Mouse (Mus musculus) adrenal gland, postnatal 36 days (tissue): ENCODE data around the gene Itgb7. TPM values are rescaled to one million over a fixed set of nuclear protein-coding genes. Genes with fewer than 3 reads are reported as not detected.
A peak's percentile ranks its signal among the peaks of the same experiment; 100 is the strongest.

Source experiments
- DNase-seq, 2 experiments: peaks; one replicate each; pipeline ENCODE4 v3.0.0; 2021; ENCODE audit warnings: mixed read lengths in 1 of 2
- total RNA-seq, 2 experiments: library from RNA; stranded (reverse); gene quantifications; 2 replicates each; pipeline ENCODE4 v1.2.3; 2021

The Itgb7 gene
- total RNA-seq, 2 experiments from 2014 or later: 1.5 to 2.9 TPM

DNA sequence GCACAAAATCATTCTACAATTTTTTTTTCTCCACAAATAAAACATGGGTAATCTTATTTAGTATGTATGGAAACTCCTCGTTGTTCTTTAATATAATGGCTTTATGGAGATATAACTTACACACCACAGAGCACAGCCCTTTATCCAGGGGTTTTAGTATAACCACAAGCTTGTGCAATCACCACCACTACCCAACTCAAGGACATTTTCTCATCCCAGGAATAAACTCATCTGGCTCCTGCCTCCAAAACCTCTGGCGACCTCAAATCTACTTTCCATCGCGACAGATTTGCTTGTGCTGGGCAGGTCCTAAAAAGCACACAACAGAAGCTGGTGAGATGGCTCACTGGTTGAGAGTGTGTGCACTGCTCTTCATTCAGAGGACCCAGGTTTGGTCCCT, 38.1 kb downstream of the Itgb7 start:
- DNase-seq: no peak

DNA sequence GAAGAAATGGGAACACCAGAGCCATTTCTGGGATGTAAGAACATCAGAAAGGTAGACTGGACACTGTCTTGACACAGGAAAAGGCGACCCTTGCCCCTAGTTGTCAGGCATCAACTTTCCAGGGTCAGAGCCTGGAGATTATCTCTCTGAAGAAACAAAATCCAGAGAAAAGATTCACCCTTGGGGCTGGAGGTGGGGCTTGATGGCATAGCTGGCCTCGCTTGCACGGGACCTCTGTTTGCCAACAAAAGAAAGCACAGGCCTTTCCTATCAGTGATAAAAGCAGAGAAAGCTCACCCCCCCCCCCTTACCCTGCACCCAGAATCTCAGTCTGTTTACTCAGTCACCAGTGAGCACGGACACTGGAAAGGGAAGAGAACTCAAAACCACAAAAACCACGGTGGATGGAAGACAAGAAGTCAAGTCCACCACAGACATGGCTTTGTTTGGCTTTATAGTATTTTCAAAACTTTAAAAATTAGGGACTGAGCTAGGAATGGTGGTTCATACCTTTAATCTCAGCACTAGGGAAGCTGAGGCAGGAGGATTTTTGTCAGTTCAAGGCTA, 38.8 kb downstream of the Itgb7 start:
- DNase-seq: no peak

DNA sequence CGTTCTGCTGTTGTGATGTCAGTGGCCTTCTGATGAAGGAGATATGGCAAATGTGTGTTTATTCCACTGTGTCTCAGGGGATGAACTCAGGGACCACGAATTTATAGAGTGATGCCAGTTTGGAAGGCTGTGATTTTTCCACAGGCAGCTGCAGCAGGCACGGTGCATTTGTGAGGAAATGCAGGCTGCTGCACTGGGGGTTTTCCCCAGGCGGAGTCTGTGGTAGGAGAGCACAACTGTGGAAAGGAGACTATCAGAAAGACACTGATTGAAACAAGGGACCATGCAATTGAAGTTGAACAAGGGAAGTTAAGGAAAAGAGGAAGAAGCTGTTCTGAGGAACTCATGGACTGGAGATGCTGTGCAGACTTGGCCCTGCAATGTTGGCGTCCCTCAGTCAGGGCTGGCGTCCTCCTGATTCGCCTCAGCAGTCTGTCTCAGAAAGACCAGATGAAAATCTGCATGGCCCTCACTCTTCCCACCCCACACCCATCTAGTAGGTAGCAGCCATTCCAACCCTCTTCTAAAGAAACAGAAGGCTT, 39.4 kb downstream of the Itgb7 start:
- no peak for DNase-seq

DNA sequence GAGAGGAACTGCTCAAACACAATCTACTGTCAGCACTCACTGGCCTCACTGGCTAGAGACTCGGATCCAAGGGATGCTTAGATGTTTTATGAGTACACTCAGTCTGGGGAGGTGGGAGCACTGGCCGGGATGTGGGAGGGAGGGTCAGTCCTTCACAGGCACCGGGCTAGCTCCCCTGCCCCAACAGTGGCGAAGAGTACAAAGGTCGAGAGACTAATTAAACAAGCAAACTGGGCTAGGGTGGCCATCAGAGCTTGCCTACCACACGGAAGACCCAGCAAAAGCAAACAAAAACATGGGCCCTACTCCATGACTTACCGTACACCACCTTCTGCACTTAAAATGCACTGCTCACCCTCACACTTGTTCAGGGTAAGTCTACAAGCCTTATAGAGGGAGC, 40.0 kb downstream of the Itgb7 start:
- DNase-seq: no peak

DNA sequence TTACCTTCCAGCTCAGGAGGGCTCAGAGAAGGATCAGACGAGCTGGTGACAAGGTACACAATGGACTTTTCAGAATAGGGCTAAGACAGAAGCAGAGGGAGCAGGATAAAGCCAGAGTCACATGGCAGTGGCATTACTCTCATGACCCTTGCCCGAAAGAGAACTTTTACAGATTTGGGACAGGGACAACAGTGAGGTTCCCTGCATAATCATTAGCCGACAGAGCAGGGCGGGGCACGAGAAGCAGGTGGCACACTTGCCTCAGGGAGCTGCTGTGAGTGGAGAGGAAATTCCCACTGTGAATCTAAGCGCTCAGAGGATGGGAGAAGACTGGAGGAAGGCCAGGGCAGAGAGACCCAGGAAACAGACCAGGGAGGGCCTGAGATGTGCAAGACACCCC, 42.9 kb downstream of the Itgb7 start:
- DNase-seq: no peak

DNA sequence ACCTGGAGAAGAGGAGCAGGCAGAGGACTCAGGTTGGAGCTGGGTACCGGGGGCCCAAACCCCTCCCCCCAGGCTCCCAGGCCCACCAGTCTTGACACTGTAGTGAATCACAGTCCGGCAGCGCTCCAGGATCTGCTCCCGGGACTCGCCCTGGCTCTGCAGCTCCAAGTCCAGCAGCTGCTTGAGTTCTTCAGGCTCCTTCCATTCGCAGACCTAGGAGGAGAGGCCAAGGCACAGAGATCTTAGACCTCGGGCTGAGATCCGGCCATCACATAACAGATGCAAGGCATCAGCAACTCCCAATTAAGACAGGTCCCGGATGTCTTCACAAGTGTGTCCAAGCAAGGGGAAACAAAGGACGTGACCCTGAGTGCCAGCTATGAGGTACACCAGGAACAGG, 43.6 kb downstream of the Itgb7 start:
- no peak for DNase-seq

DNA sequence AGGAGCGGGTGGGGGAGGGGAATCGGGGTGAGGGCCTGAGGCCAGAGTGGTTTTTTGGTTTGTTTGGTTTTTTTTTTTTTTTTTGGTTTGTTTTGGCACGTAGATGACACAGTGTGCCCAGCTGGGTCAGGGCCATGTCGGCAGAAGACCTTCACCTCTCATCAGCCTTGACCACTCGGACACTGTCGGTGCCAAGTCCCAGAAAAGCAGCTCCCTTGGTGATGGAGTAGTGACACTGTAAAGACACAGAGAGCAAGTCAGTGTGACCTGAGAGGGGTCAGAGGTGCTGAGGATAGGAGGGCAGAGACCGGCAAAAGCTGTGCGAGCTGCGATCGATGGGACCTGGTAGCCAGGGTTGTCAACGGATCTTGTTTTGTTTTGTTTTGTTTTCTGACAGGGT, 45.5 kb downstream of the Itgb7 start:
- DNase-seq: peak; percentile 46 to 58

DNA sequence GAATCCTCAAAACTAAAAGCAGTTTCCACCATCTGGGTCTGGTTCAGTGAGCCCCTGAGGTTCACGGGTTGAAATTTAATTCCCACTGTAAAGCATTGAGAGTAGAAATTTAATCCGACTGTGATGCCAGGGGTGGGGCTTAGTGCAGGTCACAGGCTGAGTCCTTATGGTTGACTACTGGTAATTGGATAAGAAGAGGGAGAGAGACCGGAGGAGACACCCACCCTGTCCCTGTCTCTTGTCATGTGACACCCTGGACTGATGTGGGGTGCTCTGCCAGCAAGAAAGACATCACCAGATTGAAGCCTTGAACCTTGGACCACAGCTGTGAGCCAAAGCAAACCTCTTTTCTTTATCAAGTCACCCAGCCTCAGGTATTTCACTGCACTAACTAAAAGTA, 48.7 kb downstream of the Itgb7 start:
- no peak for DNase-seq

DNA sequence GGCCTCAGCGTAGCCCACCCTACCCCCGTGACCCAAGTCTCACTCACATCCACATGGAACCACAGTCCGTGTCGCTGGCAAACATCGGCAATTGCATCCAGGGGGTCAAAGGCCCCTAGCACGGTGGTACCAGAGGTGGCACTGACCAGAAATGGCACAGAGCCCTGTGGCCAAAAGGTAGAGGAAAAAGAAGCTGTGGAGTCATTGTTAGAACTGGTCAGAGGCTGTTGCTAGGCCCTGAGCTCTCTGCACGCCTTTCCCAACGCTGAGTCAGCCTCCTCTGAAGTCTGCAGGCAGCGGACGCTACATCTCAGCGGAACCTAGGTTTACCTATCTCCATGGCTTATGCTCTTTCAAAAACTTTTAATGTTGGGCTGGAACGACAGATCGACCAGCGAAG, 51.8 kb downstream of the Itgb7 start:
- DNase-seq: no peak

DNA sequence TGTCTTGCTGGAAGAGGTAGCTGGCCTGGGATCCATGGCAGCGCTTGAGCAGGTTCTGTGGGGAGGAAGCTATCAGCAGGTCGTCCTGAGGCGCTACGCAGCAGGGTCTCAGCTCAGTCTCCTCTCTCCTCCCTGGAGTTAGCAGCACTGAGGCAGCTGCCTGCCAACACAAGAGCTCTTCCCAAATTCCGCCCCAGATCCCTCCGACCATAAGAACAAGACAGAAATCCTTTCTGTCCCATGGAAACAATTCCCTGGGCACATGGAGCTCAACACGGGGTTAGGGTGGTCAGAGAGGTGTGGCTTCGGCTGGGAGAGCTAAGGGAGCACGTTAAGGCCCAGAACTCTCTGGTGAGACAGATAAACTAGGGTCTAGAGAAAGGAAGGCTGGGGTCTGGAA, 52.6 kb downstream of the Itgb7 start:
- DNase-seq: no peak

DNA sequence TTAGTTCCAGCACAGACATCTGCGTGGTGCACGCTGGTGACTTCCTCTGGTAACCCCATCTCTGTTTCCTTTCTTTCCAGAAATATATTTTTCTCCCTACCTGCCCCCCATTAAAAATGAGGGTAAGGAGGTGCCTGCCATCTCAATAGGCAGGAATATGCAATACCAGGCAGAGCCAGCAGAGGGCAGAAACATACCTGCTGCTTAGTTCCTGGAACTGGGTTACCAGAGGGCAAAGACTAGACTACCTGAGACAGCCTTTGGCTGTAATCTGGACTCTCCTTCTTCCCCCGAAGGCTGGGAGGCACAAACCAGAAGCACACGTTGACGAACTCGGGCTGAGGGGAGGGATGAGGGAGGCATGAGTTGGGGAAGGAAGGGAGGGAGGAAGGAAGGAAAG, 53.5 kb downstream of the Itgb7 start:
- DNase-seq: peak; percentile 84 to 87

DNA sequence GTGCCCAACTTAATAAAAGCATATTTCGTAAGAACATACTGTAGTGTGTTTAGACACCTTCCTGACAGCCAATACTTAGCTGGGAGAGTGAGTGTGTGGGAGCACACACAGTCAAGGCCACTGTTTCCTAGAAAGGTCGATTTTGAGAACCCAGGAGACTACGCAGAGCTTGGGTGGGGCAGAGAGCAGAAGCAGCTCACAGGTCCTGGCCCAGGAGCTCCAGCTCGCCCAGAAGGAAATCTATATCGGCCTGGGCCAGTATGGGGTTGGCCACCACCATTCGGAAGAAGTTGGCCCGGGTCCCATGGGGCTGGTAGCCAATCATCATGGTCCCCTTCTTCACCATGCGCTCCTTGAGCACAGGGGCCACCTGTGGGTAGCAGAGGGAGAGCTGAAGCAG, 54.3 kb downstream of the Itgb7 start:
- no peak for DNase-seq

DNA sequence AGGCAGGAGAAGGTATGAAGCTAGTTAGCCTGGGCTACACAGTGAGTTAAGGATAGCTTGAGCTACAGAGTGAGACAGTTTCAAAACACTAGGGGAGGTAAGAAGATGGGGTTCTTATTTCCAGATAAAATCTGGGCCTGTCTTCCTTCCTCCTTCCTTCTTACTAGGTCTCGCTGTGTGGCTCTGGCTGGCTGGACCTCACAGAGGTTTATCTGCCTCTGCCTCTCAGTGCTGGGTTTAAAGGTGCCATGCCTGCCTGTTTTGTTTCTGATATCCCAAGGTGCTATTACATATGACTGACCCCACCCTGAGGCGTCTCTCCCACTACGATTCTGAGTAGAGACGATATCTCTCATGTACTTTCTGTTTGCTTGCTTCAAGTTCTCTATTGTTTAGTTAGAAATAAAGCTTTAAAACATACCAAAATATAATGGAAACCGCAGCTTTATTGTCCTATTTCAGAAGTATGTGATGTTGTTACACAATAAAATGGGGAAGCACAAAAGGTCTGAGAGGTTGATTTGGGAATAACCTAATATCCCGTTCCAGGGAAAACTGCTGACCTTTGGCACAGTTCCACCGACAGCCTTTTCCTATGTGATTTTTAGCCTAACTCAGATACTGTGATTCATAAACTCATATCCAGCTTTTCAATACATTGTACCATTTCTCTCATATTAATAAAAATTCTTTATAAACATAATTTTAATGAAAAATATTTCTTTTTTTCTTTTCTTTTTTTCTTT, 55.0 kb downstream of the Itgb7 start:
- peak in 1 of 2 experiments; percentile 39 for DNase-seq

DNA sequence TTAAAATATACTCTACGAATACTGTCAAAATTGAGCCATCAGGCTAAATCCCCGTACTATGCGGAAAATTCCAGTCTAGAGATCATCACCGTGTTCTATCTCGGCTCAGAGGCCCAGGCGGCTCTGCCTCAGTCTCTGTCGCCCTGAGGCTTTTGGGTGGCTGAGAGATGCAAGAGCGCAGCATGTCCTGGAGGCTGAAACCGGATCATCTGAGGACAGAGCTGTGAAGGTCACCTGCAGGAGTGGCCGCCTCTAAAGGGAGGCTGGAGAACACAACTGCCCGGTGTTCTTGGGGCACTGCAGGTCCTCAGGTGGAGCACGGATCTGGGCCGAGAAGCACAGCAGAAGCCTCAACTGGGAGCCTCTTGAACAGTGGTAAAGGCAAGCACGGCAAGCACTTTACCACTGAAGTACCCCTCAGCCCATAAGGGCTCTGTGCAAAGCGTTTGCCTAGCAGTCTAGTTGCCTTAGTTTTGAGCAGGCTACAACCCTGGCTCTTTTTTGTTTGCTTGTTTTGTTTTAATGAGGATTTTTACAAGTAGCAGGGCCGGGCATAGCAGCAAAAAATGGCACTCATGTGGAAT, 55.9 kb downstream of the Itgb7 start:
- DNase-seq: no peak

DNA sequence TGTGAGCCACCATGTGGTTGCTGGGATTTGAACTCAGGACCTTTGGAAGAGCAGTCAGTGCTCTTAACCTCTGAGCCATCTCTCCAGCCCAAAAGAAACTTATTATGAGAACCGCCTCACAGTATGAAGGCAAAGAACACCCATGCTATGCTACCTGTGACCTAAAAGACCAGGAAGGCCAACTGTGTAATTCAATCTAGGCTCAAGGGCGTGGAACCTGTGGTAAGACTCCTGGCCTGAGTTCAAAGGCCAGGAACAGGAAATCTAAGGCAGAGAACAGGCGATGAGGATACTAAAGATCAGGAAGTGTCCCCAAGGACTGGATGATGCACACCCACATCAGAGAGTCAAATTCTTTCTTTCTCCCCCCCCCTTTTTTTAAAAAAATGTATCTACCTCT, 58.2 kb downstream of the Itgb7 start:
- no peak for DNase-seq

DNA sequence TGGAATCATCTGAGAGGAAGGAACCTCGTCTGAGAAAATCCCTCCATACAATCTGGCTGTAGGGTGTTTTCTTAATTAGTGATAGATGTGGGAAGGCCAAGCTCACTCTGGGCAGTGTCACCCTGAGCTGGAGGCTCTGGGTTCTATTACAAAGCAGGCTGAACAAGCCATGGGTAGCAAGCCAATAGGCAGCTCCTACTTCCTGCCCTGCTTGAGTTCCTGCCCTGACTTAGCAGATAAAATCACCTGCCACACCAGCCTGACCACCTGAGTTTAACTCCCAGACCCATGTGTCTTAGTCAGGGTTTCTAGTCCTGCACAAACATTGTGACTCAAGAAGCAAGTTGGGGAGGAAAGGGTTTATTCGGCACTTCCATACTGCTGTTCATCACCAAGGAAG, 62.7 kb downstream of the Itgb7 start:
- no peak for DNase-seq

DNA sequence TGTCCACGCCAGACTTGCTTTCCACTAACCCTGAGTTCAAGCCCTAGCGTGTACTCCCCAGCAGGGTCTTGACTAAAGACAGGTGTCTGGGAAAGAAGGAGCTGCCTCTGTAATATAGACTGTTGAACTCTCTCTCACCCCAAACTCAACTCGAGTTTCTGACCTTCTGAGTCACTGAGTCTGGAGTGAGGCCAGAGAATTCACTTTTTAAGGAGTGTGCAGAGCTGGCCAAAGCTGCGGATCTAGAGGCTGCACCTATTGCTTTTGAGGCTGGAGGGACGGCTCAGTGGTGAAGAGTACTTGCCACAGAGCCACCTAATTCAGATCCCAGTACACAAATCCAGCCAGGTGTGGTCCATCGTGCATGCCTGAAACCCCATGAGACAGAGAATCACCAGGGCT, 64.1 kb downstream of the Itgb7 start:
- peak; percentile 61 to 70 for DNase-seq

Other genes starting within 250 kb of the Itgb7 start
- gene Krt8, start 227.5 kb downstream of the Itgb7 start, total RNA-seq: 1 to 10 TPM in 1 of 2 experiments, under 1 TPM in 1; 0.46 to 1.9 TPM
- gene Krt18, start 203.8 kb downstream of the Itgb7 start, total RNA-seq: 1 to 10 TPM in 1 of 2 experiments, under 1 TPM in 1; 0.76 to 3.3 TPM
- gene Eif4b, start 158.2 kb downstream of the Itgb7 start, total RNA-seq: 100 to 1,000 TPM; 225 to 261 TPM
- 10 to 100 TPM; 68.4 to 87.6 TPM for gene Tns2, start 131.5 kb downstream of the Itgb7 start, total RNA-seq
- 10 to 100 TPM; 34.4 to 42.4 TPM for gene Spryd3, start 95.7 kb downstream of the Itgb7 start, total RNA-seq
- 10 to 100 TPM; 43.4 to 51.3 TPM for gene Igfbp6, start 87.6 kb downstream of the Itgb7 start, total RNA-seq
- under 1 TPM; 0.40 to 0.49 TPM for gene Soat2, start 81.4 kb downstream of the Itgb7 start, total RNA-seq
- 10 to 100 TPM; 52.6 to 66.7 TPM for gene Zfp740, start 28.7 kb downstream of the Itgb7 start, total RNA-seq
- 10 to 100 TPM; 79.0 to 83.7 TPM for gene Csad, start 27.2 kb downstream of the Itgb7 start, total RNA-seq
- gene Rarg, start 25.6 kb upstream of the Itgb7 start, total RNA-seq: 10 to 100 TPM; 21.7 to 30.4 TPM
- not detected for gene Gm9918, start 38.6 kb upstream of the Itgb7 start, total RNA-seq
- gene Mfsd5, start 47.5 kb upstream of the Itgb7 start, total RNA-seq: 10 to 100 TPM; 39.0 to 40.0 TPM
- 1 to 10 TPM; 3.2 to 3.6 TPM for gene Espl1, start 64.3 kb upstream of the Itgb7 start, total RNA-seq
- gene Pfdn5, start 94.2 kb upstream of the Itgb7 start, total RNA-seq: 100 to 1,000 TPM; 420 TPM
- gene Myg1, start 99.8 kb upstream of the Itgb7 start, total RNA-seq: 10 to 100 TPM; 59.0 to 59.1 TPM
- gene Aaas, start 118.8 kb upstream of the Itgb7 start, total RNA-seq: 10 to 100 TPM; 13.7 to 16.2 TPM
- gene Sp7, start 135.2 kb upstream of the Itgb7 start, total RNA-seq: under 1 TPM in 1 of 2 experiments, not detected in 1; 0.16 TPM
- gene Sp1, start 174.2 kb upstream of the Itgb7 start, total RNA-seq: 10 to 100 TPM; 78.9 to 79.7 TPM
- gene Amhr2, start 213.4 kb upstream of the Itgb7 start, total RNA-seq: 1 to 10 TPM; 1.2 to 2.5 TPM
- gene Prr13, start 227.1 kb upstream of the Itgb7 start, total RNA-seq: 100 to 1,000 TPM; 112 to 116 TPM
- gene Pcbp2, start 238.6 kb upstream of the Itgb7 start, total RNA-seq: 100 to 1,000 TPM; 724 to 759 TPM